Mouse (Mus musculus) small intestine, adult 2 months (tissue): ENCODE measurements at regions not wholly inside any gene's neighbourhood (a gene's known extent, or its start where the extent isn't known, plus 50 kb on each side); places are given as distances from the start of the nearest gene placed in this dataset.

ENCODE experiments used
- CTCF ChIP-seq: fragments of 200-500 bp; IDR thresholded peaks from 2 replicates; pipeline ENCODE4 v1.5.1; 2012; ENCODE audit warnings: low read depth, mild to moderate bottlenecking, control low read depth, inconsistent platforms, low read length, moderate library complexity, mixed read lengths; ENCODE audit not compliant: insufficient replicate concordance, insufficient read length; ENCODE audit errors: extremely low read depth
- POLR2A ChIP-seq: fragments of 200-500 bp; IDR thresholded peaks from 2 replicates; pipeline ENCODE4 v1.6.1; 2012; ENCODE audit warnings: low read depth, mild to moderate bottlenecking, control low read depth, inconsistent platforms, low read length, moderate library complexity

GRCm38 (mm10) chr13:110754548-110754947 lies 359.7 kb downstream of the Plk2 start:
- no peak for TF ChIP-seq CTCF
- no peak for TF ChIP-seq POLR2A
